Mouse (Mus musculus) stomach, embryonic 14.5 days (tissue): ENCODE data around the gene Syt13. TPM values are rescaled to one million over a fixed set of nuclear protein-coding genes. Genes with fewer than 3 reads are reported as not detected.
A peak's percentile ranks its signal among the peaks of the same experiment; 100 is the strongest.

ENCODE experiments used
- ATAC-seq: fragments of 200-750 bp; cut with Nextera tagmentation; 2 replicates; pipeline ENCODE4 v1.8.0; 2017; ENCODE audit warnings: low read depth, moderate TSS enrichment; ENCODE audit not compliant: insufficient number of reproducible peaks, insufficient read depth, low FRiP score
- H3K27ac ChIP-seq: fragments of 300-500 bp; sonication (generic); 2 replicates; pipeline ENCODE4 v1.5.1; 2014; ENCODE audit warnings: mild to moderate bottlenecking, low read length, moderate library complexity, mixed read lengths
- H3K27me3 ChIP-seq: fragments of 300-500 bp; sonication (generic); 2 replicates; pipeline ENCODE4 v1.6.1; 2014; ENCODE audit warnings: low read length, control low read depth, mixed read lengths; ENCODE audit not compliant: control insufficient read depth, insufficient read depth
- H3K36me3 ChIP-seq: fragments of 300-500 bp; sonication (generic); 2 replicates; pipeline ENCODE4 v1.6.1; 2014; ENCODE audit warnings: mild to moderate bottlenecking, control low read depth, low read length, moderate library complexity, mixed read lengths; ENCODE audit not compliant: control insufficient read depth, insufficient read depth
- H3K4me1 ChIP-seq: fragments of 300-500 bp; sonication (generic); 2 replicates; pipeline ENCODE4 v1.6.1; 2014; ENCODE audit warnings: low read length, control low read depth, mixed read lengths; ENCODE audit not compliant: control insufficient read depth, insufficient read depth
- H3K4me2 ChIP-seq: fragments of 300-500 bp; sonication (generic); replicated peaks from 2 replicates; pipeline ENCODE4 v1.6.1; 2014; ENCODE audit warnings: low read depth, low read length, control low read depth
- H3K4me3 ChIP-seq: fragments of 300-500 bp; sonication (generic); 2 replicates; pipeline ENCODE4 v1.5.1; 2014; ENCODE audit warnings: low read depth, low read length, control low read depth
- H3K9ac ChIP-seq: fragments of 300-500 bp; sonication (generic); replicated peaks from 2 replicates; pipeline ENCODE4 v1.6.1; 2014; ENCODE audit warnings: low read depth, mild to moderate bottlenecking, control low read depth, low read length, moderate library complexity, mixed read lengths
- H3K9me3 ChIP-seq: fragments of 300-500 bp; sonication (generic); 2 replicates; pipeline ENCODE4 v1.6.1; 2016; ENCODE audit warnings: low read depth, low read length, control low read depth; ENCODE audit not compliant: control insufficient read depth
- WGBS: fragments of 180-500 bp; shearing (Covaris S2); extraction: QIAGEN DNeasy Blood & Tissue Kit; methylation state at CpG from one replicate; pipeline ENCODE4 v1.1.7; 2014; 5-methylcytosine and 5-hydroxymethylcytosine counted together
- polyA plus RNA-seq: library from polyadenylated mRNA; unstranded; fragments of >200 nt; fragmentation: Nextera tagmentation; extraction: Ambion mirVana; gene quantifications from 2 replicates; pipeline ENCODE4 v1.2.1, GENCODE M21; 2014

Gene Syt13
- 7.7 and 9.6 TPM in 2 replicates for polyA plus RNA-seq

GRCm38 (mm10) chr2:92914933-92915553 is at the start of gene Syt13:
Gene Syt13 (plus strand): TSS chr2:92915098.
- Histone ChIP-seq H3K4me3 (peak within 1 kb of the TSS; percentile 43), H3K27ac (no peak within 1 kb of the TSS), H3K9ac (peak within 1 kb of the TSS; percentile 55; the same call in 1 of the 2 replicates), H3K4me2 (peak within 1 kb of the TSS; percentile 84), H3K36me3 (no peaks in the 10 kb centered on the region), H3K27me3 (no peaks in the 10 kb centered on the region), H3K9me3 (no peaks in the 10 kb centered on the region), H3K4me1 (peaks cover 18% of the 10 kb centered on the region)
- 1% methylated on average over 38 of the region's 38 CpGs for WGBS
- ATAC-seq, result peak; percentile 84

- H3K36me3 ChIP-seq, result no peaks in the 10 kb centered on the region
- 12% methylated on average over 2 of the region's 2 CpGs for WGBS
- H3K27ac ChIP-seq, result no peak overlapping the region
- no peaks in the 10 kb centered on the region for H3K9me3 ChIP-seq
- H3K9ac ChIP-seq, result no peak overlapping the region
- H3K27me3 ChIP-seq, result no peaks in the 10 kb centered on the region
- H3K4me3 ChIP-seq, result no peak overlapping the region
- H3K4me2 ChIP-seq, result no peak overlapping the region
- H3K4me1 ChIP-seq, result no peaks in the 10 kb centered on the region
- no peak for ATAC-seq
Measured at GRCm38 (mm10) chr2:92866616-92867015, 48.3 kb upstream of the Syt13 start.

GRCm38 (mm10) chr2:92870139-92870836 is 44.6 kb upstream of the Syt13 start:
- 20% methylated on average over 10 of the region's 10 CpGs for WGBS
- no peaks in the 10 kb centered on the region for H3K9me3 ChIP-seq
- no peak for ATAC-seq
- H3K4me3 ChIP-seq, result no peak overlapping the region
- no peaks in the 10 kb centered on the region for H3K27me3 ChIP-seq
- no peaks in the 10 kb centered on the region for H3K36me3 ChIP-seq
- H3K4me2 ChIP-seq, result no peak overlapping the region
- no peak overlapping the region for H3K27ac ChIP-seq
- H3K4me1 ChIP-seq, result no peaks in the 10 kb centered on the region
- H3K9ac ChIP-seq, result no peak overlapping the region

GRCm38 (mm10) chr2:92871093-92871686 is 43.7 kb upstream of the Syt13 start:
- no peak for ATAC-seq
- WGBS, result 29% methylated on average over 7 of the region's 7 CpGs
- no peaks in the 10 kb centered on the region for H3K36me3 ChIP-seq
- H3K27me3 ChIP-seq, result no peaks in the 10 kb centered on the region
- H3K9me3 ChIP-seq, result no peaks in the 10 kb centered on the region
- no peak overlapping the region for H3K4me3 ChIP-seq
- H3K27ac ChIP-seq, result no peak overlapping the region
- no peak overlapping the region for H3K9ac ChIP-seq
- no peaks in the 10 kb centered on the region for H3K4me1 ChIP-seq
- H3K4me2 ChIP-seq, result no peak overlapping the region

- Histone ChIP-seq H3K36me3 (no peaks in the 10 kb centered on the region), H3K9ac (no peak overlapping the region), H3K9me3 (no peaks in the 10 kb centered on the region), H3K27me3 (no peaks in the 10 kb centered on the region), H3K27ac (no peak overlapping the region), H3K4me3 (no peak overlapping the region), H3K4me2 (no peak overlapping the region), H3K4me1 (no peaks in the 10 kb centered on the region)
- 83% methylated on average over 4 of the region's 4 CpGs for WGBS
- no peak for ATAC-seq
Measured at GRCm38 (mm10) chr2:92872652-92873051, 42.2 kb upstream of the Syt13 start.

- Histone ChIP-seq H3K4me1 (no peaks in the 10 kb centered on the region), H3K36me3 (no peaks in the 10 kb centered on the region), H3K9ac (no peak overlapping the region), H3K4me2 (no peak overlapping the region), H3K4me3 (no peak overlapping the region), H3K27me3 (no peaks in the 10 kb centered on the region), H3K27ac (no peak overlapping the region), H3K9me3 (no peaks in the 10 kb centered on the region)
- WGBS, result 65% methylated on average over 1 of the region's 1 CpGs
- ATAC-seq, result no peak
Measured at GRCm38 (mm10) chr2:92874592-92874991, 40.3 kb upstream of the Syt13 start.

GRCm38 (mm10) chr2:92877488-92877887 is 37.4 kb upstream of the Syt13 start:
- Histone ChIP-seq H3K9ac (no peak overlapping the region), H3K36me3 (no peaks in the 10 kb centered on the region), H3K27me3 (no peaks in the 10 kb centered on the region), H3K4me3 (no peak overlapping the region), H3K4me2 (no peak overlapping the region), H3K4me1 (no peaks in the 10 kb centered on the region), H3K9me3 (no peaks in the 10 kb centered on the region), H3K27ac (no peak overlapping the region)
- WGBS, result 70% methylated on average over 3 of the region's 3 CpGs
- no peak for ATAC-seq

GRCm38 (mm10) chr2:92883039-92883911 is 31.6 kb upstream of the Syt13 start:
- Histone ChIP-seq H3K27me3 (no peaks in the 10 kb centered on the region), H3K4me1 (peaks cover 5% of the 10 kb centered on the region; the same call in 1 of the 2 replicates), H3K36me3 (no peaks in the 10 kb centered on the region), H3K9me3 (no peaks in the 10 kb centered on the region), H3K4me2 (no peak overlapping the region), H3K4me3 (no peak overlapping the region), H3K27ac (no peak overlapping the region), H3K9ac (no peak overlapping the region; the same call in 1 of the 2 replicates)
- ATAC-seq, result no peak
- 6% methylated on average over 15 of the region's 15 CpGs for WGBS
